Mouse (Mus musculus) kidney, adult 11 months (tissue): ENCODE measurements at regions not wholly inside any gene's neighbourhood (a gene's known extent, or its start where the extent isn't known, plus 50 kb on each side); places are given as distances from the start of the nearest gene placed in this dataset.

Source experiments
- DNase-seq: peaks from one replicate; pipeline ENCODE4 v3.0.0; 2022

DNA sequence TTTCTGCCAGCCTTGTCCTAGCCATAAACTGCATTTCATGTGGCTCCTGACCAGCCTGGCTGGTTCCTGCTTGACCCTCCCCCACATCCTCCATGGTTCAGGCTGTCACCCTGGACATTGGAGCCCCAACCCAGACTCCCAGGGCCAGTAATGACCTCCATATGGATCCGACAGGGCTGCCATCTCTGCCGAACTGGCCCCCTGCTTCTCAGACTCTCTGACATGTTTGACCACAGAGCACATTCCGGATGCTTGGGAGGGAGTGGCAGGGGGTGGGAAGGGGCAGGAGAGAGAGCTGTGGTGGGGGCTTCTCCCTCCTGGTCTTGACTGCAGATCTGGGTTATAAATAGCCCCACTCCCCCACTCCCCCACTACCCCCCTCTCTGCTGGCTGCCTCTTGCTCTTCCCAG, 59.0 kb upstream of the Actrt2 start:
- no peak for DNase-seq

DNA sequence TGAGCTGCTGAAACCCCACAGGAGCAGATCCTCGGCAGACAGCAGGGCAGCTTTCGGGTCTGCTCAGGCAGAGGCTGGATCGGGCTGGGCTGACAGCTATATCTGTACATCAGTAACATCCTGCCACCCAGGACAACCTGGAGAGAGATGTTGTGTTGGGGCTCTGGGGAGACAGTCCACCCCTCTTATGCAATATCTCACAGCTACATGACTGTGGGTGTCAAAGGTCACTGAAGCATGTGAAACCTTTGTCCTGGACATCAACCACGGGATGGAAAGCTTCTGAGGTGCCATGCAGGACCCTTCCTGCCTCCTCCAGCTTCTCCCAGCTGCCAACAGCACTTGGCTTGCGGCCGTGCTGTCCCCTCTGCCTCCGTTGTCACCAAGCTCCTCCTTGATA, 60.3 kb upstream of the Actrt2 start:
- DNase-seq = no peak

DNA sequence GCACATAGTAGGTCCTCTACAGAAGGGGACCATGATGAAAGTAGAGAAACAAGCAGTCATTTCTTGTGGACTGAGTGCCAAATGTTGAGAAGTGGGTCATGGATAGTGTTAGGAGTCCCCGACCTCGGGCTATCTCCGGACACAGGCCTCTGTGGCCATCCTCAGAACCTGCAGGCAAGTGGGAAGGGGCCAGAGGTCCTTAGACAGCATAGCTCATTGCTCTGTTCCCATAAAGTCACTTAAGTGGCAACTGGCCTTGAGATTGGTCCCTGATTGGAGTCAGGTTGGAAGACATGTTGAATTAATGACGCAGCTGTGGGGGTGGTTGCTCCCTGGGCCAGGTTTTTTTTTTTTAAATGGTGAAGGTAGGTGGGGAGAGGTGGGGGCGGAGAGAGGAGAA, 63.0 kb upstream of the Actrt2 start:
- no peak for DNase-seq

DNA sequence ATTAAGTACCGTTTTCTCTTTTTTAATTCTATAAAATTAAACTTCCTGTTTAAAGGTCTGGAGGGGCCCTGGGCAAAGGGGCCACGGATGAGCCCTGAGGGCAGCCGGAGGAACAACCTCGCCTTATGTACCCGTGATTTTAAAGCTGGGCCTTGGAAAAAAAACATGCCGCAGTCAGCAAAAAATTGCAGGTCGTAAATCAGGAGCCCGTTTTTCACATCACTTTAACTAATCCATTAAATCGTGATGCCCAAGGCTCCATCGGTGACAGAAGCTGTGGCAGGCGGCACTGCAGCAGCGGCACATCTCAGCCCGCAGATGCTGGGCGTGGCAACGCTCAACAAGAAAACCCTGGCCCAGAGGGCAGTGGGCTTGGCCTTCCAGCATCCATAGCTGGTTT, 63.7 kb upstream of the Actrt2 start:
- no peak for DNase-seq

DNA sequence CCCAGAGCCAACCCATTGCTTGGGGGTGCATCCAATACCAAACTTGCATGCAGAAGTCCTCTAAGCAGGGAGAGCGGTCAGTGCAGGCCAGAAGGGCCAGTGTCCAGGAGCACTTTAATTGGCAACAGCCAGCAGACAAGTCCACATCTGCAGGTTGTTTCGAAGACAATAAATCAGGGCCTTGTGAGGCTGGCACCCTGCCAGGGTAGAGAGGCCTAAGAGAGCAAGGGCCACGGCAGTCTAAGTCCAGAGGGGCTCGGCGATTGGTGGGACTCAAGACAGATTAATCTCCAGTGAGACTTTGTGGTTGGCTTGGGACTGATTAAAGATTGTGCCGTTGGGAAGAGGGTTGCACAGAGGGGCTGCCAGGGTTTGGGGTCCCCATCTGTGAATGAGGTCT, 68.4 kb upstream of the Actrt2 start:
- DNase-seq = no peak

DNA sequence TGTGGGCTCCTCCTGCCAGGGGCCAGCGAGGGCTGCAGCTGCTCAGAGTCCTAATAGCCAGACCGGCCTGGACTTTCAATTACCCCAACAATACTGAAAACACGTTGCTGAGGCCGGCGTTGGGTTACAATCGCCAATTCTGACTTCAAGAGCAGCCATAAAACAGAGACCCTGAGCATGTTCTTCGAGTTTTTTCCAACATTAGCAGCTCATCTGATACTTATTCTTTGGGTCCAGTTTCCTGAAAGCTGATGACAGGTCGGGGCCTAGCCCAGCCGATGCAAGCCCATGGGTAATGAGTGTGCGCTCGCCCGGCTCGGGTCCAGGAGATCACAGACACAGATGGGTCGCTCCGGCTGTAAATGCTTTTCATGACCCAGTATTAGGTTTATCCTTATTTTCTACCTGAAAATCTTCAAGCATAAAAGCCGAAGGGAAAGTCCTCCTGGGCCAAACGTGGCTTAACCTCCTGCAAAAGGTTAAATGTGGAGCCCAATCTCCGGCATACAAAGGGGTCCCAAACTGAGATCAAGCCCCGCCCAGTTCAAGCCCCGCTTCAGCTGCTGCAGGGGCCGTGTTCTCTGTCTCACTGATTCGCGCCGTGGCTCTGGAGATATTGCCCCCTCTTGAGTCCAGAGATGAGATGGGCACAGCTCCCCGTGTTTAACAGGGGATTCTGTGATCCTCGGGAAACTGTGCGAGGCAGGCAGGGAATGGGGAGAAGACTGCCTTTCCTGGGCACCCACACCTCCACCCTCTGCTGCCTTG, 73.6 kb upstream of the Actrt2 start:
- no peak for DNase-seq

DNA sequence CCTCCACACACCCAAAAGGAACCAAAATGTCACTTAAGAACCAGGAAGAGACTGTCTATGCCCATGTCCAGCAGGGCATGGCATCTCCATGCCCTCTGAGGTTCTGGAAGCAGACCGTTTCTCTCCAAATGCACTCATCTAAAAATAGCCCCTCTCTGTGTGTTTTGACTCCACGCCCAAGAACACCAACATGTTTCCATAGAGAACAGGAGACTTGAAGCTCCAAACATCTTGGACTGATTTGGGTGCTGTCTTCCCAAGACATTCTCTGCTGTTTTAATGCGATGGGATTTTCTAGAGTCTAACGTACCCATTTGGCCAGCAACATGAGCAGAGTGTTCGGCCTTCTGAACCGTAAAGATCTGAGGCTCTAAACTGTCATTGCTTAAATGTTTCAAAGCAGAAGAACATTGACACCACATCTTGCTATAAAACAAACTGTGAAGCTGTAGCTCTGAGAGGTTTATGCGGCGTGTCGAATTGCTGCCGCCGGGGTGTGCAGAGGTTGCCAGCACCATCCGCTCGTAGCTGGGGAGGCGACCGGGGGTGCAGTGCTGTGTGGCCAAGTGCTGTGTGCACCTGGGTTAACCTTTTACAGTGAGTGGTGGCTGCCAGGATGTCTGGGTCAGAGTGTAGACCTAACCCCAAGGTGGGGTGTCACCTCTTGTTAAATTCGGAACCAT, 78.8 kb upstream of the Actrt2 start:
- peak; percentile 67 for DNase-seq

DNA sequence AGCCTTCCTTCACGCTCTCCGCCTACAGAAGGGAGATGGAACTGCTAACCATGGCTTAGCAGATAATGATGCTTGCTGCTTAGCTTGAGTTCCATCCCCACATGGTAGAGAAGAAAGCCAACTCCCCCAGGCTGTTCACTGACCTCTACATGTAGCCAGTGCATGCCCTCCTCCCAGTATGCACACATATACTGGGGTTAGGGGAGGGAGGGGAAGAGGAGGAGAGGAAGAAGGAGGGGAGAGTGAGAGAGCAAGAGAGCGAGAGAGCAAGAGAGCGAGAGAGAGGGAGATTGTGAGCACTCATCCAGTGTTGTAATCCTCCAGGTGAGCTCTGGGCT, 79.3 kb upstream of the Actrt2 start:
- no peak for DNase-seq

DNA sequence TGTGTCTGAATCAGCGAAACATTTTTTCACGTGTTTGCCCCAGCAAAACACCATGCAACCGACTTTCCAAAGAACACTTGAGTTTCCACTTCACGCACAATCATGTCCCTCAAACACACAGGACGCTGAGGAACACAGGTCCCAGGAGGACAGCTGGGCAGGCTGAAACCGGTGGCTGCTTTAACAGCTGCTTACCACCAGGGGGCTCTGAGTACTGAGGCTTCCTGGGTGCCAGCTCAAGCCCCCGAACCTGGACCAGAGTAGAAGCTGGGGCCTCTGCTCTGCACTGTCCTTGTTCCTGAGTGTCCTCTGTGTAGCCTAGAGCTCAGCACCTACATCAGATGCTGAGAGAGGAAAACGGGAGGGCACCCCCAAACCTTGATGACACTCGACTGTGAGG, 81.5 kb upstream of the Actrt2 start:
- DNase-seq = no peak

DNA sequence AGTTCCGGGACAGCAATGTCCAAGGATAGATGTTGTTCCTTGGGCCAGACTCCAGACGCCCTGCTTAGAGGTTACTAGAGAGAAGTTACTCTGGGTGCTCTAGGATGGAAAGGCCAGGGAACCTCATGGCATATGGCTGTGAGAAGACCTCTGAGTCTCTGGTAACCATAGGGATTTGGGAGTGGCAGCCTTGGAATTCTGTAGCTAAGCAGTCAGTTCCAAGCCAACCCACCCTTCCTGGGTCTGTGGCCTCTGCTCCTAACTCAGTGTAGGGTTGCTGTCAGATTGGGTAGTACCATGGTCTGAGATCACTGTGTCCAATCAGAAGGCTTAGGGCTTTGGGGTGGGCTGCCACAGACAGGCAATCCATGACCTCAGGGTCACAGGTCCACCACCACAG, 82.3 kb upstream of the Actrt2 start:
- DNase-seq = no peak

DNA sequence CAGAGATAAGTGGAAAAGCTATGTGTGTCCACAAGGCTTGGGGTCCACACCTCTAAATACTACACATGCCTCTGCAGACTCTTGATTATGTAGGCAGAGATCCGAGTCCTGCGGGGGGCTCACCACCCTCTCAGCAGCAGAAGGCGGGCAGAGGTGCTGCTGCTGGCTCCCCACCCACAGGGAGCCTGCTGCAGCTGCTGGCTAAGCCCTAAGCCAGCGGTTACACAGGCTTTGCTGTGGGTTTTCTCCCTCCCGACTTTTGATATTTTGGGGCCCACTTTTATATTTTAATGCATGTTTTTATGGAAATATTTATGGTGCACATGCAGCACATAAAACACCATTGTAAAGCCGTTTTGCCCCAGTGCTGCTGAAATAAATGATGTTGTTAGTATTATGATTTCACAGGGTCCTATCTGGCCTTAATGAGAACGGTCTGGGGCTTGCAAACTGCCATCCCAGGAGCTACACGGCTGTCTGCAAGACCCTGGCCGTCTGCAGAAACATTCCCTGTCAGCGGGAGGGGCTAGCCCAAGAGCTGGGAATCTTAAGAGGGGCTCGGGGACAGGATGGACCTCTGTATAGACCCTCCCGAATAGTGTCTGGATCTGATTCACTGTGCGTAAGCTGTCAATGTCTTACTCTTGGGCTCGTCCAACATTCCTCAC, 82.9 kb upstream of the Actrt2 start:
- DNase-seq = no peak

DNA sequence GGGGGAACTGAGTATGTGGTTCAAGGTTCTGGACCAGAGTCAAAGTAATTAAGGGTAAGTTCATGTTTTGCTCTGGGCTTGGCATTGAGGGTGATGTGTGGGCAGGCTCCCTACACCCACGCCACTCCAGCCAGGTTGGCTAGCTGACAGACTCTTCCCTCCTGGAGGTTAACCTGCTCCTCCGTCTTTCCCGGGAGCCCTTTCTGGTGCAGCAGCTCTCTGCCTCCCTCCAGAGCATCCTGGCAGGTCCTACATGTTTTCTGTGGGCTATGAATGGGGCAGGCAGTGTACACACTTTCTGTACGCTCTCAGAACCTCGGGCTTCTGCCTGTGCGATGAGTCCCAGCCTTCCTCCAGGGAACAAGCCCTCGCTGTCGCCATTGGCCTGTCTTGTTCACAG, 82.8 kb upstream of the Ttc34 start:
- no peak for DNase-seq

DNA sequence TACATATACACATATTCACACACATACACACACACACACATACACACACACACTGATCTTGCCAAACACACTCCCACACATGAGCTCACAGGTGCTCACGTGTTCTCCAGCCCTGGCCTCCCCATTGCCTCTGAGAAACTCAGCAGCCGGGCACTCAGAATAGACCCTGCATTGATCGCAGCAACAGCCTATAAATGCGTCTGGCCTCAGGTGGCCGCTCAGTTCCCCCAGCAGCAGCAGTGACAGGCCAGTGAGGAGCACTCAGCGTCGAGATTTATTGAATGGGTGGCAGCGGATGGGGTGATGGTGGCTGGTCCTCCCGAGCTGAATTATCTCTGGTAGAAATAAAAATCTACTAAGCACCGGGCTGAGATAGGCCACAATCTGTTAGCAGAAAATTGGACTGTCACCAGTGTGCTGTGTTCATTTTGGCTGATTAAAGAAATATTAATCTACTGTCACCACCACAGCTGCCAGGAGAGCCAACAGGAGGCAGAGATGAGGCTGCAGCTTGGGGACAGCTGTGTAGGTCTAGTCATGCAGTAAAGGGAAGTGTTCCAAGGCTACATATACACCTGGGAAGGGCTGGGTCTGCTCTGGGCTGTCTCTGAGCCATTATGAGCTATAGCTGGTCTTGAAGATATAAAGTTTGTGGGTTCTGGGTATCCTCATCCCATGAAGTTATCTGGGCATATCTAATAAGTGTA, 80.4 kb upstream of the Ttc34 start:
- no peak for DNase-seq

DNA sequence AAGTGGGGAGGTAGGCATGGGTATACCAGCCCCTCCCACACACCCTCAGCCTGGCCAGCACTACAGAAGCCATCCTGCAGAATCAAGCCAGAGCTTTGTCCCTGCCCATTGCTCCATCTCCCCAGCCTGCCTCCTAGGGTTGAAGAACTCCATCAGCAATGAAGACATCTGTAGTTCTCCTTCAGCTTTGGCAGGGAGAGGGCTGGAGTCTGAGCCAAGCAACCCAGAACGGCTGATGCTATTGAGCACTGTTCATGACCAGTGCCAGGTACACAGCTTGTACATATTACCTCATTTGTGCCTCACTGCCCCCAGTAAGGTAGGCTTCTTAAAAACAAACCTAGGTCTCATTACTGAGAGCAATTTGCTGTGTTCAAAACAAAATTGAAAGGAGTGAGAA, 77.4 kb upstream of the Ttc34 start:
- no peak for DNase-seq

DNA sequence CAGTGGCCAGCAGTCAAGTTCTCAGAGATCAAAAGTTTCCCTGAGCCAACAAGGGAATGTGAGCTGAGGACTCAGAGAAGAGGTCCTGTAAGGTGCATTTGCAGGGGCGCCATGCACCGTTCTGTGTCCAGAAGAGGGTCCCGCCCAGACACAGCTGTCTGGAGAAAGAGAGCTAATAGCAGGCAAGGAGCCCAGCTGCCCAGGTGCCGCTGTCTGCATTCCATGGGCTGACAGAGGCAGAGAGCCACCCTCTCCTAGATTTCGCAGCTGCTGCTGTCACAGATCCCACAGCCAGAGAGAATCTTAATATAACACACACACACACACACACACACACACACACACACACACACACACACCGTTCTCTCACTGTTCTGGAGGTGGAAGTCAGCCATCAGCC, 73.0 kb upstream of the Ttc34 start:
- no peak for DNase-seq

DNA sequence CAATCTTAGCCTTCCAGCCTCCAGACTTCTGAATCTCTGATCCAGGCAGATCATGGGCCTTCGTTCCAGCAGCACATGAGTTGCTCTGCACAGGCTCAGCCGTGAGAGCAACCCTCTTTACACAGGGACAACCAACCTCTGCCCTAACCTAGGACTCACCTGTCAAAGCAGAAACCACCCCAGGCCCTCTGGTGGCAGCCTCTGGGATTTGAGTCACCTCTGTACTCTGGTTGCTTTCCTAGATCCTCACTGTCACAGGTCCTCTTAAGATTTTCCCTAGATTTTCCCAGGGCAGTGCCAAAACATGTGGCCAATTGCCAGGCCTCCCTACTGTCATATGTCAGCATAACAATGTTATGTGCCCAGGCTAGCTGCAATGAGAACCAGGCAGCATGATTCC, 71.1 kb upstream of the Ttc34 start:
- DNase-seq = no peak

DNA sequence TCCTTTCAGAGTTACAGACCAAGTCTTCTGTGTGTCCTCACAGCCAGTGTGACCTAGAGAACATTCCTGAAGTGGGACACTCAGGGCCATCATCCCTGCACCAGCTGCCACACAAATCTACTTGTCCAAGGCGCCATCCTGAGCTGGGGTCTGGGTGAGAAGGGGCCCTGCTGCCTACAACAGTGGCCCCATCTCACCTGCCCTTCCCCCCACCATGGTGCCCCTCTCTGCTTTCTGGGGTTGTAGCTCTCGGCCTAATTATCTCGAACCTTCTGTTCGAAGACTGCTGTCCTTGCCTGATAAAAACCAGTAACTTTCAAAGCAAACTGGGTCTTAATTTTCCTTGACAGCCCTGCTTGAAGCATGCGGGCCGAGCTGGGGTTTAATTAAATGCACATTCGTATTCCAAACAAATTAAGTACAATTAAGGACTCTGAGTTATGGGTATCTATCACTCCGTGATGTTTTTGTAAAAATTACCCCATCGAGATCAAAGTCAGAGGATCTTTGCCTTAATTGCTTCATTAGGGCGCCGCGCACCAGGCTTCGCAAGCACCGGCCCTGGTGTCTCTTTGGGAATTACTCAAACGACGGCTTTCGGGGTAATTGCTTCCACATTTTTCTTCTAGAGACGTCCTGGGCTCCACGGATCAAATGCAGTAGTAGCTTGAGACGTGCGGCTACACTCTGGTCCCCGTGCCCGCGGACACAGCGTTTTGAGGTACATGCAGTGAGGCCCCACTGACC, 65.8 kb upstream of the Ttc34 start:
- no peak for DNase-seq

DNA sequence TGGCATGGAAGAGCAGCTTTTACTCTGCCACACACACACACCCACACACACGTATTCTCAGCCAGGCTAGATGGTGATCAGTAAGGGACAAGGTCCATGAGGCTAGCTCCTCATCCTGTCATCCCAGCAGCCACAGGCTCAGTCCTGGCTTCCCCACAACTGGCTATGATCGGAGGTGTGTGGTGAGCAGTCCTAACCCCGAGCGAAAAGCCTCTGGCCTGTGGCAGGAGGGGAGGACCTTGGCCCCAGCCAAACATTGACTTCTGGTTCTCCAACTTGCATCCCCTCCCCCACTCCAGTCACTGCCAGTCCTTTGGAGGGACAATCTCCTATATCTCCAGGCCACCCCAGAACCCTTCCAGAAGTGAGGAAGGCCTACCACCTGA, 65.2 kb upstream of the Ttc34 start:
- DNase-seq = no peak

DNA sequence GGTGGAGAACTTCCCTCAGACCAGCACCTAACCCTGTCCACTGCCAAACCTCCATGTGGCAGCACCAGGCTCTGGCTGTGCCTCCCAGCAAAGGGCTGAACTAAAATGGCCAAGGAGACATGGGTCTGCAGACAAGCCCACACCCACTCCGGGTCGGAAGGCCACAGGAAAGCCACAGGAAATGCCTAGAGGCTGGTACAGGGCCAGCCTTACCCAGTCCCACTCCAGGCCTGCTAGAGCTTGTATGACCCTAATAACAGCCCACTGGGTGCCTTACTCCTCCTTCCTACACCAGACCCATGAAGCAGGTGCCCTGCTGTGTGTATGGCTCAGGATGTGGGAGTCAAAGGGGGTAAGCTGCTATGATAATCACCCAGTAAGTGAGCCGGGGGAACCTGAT, 63.4 kb upstream of the Ttc34 start:
- no peak for DNase-seq

DNA sequence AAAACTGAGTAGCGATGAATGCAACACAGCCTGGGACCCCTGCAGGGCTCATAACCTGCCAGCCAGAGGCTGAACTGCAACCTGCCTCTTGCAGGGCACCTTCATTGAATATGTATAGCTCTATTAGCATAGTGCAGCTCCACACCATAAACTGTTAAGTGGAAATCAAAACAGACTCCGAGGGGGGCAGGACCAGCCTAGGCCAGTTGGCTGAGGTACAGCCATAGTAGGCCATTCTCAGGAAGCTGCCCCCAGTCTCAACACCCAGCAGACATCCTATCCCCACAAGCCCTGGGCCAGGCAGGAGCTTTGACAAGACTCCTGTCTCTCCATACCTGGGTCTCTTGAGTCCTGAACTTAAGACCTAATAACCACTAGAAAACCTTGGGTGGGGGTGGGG, 62.9 kb upstream of the Ttc34 start:
- DNase-seq = peak; percentile 43

DNA sequence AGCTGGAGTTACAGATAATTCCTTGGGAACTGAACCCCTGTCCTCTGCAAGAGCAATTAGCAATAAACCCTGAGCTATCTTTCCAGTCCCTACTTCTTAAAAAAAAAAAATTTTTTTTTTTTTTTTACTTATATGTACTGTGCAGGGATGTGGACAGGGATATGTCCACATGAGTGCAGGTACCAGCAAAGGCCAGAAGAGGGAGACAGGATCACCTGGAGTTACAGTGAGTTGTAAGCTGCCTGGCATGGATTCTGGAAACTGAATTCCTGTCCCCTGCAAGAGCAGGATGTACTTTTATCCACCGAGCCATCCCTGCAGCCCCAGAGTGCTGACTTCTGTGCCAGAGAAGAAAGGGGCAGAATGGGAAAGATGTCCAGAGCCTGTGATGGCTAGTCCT, 58.4 kb upstream of the Ttc34 start:
- no peak for DNase-seq

DNA sequence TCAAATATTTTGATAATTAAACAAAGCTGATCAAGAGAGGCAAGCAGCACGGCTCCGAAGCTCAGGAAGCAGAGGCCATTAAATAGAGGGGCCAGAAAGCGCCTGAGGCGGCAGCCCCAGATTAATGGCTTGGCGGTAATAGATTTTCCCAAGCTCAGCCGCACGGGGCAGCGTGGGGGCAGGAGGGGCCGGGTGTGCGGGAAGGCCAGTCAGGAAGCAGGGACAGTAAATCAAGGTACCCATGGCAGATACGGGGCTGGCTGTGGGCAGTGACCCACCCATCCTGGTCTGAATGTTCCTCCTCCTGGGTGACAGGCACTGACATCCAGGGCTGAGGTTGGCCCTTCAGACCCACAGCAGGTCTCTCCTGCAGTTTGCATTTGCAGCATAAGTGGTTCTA, 55.9 kb upstream of the Ttc34 start:
- peak; percentile 70 for DNase-seq

DNA sequence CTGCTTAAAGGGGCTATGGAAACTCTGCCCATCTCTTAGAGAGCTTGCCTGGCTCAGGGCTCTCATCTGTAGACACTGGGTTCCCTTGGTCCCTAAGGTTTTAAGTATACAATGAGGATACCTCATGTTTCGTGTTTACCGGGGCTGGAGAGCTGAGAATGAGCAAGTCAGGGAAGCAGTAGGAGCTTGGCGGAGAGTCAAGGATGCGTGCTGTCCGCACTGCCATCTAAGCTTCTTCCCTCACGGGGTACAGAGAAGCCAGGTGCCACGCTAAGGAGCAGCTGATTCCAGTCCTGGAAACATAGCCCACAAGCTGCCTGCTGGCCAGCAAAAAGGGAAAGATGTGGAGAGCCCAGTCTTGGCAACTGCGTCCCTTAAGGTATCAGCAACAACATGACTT, 55.0 kb upstream of the Ttc34 start:
- no peak for DNase-seq
